Mouse (Mus musculus) hindbrain, embryonic 13.5 days (tissue): ENCODE measurements around the gene Nckap5. TPM values are rescaled to one million over a fixed set of nuclear protein-coding genes. Genes with fewer than 3 reads are reported as not detected.

Source experiments
- ATAC-seq: fragments of 200-750 bp; cut with Nextera tagmentation; 2 replicates; pipeline ENCODE4 v1.8.0; 2017; ENCODE audit warnings: moderate TSS enrichment; ENCODE audit not compliant: low FRiP score
- H3K27ac ChIP-seq: fragments of 300-500 bp; sonication (generic); 2 replicates; pipeline ENCODE4 v1.5.1; 2015; ENCODE audit warnings: inconsistent platforms, mild to moderate bottlenecking, moderate library complexity
- H3K27me3 ChIP-seq: fragments of 300-500 bp; sonication (generic); 2 replicates; pipeline ENCODE4 v1.6.1; 2015; ENCODE audit warnings: mild to moderate bottlenecking, inconsistent platforms
- H3K36me3 ChIP-seq: fragments of 300-500 bp; sonication (generic); 2 replicates; pipeline ENCODE4 v1.6.1; 2015; ENCODE audit warnings: mild to moderate bottlenecking, inconsistent platforms
- H3K4me1 ChIP-seq: fragments of 300-500 bp; sonication (generic); replicated peaks from 2 replicates; pipeline ENCODE4 v1.6.1; 2015; ENCODE audit warnings: inconsistent platforms
- H3K4me2 ChIP-seq: fragments of 300-500 bp; sonication (generic); 2 replicates; pipeline ENCODE4 v1.6.1; 2015; ENCODE audit warnings: inconsistent platforms, mild to moderate bottlenecking, moderate library complexity
- H3K4me3 ChIP-seq: fragments of 300-500 bp; sonication (generic); 2 replicates; pipeline ENCODE4 v1.5.1; 2015; ENCODE audit warnings: mild to moderate bottlenecking, inconsistent platforms
- H3K9ac ChIP-seq: fragments of 300-500 bp; sonication (generic); 2 replicates; pipeline ENCODE4 v1.6.1; 2015; ENCODE audit warnings: mild to moderate bottlenecking, inconsistent platforms
- H3K9me3 ChIP-seq: fragments of 300-500 bp; sonication (generic); 2 replicates; pipeline ENCODE4 v1.6.1; 2016; ENCODE audit warnings: inconsistent platforms
- WGBS: fragments of 180-500 bp; shearing (Covaris S2); methylation state at CpG from one replicate; pipeline ENCODE4 v1.1.7; 2015; 5-methylcytosine and 5-hydroxymethylcytosine counted together
- polyA plus RNA-seq: library from polyadenylated mRNA; unstranded; fragments of >200 nt; fragmentation: Nextera tagmentation; extraction: Ambion mirVana; gene quantifications from 2 replicates; pipeline ENCODE4 v1.2.1, GENCODE M21; 2015

Nckap5 gene
- 16.1 and 18.6 TPM in 2 replicates for polyA plus RNA-seq

DNA sequence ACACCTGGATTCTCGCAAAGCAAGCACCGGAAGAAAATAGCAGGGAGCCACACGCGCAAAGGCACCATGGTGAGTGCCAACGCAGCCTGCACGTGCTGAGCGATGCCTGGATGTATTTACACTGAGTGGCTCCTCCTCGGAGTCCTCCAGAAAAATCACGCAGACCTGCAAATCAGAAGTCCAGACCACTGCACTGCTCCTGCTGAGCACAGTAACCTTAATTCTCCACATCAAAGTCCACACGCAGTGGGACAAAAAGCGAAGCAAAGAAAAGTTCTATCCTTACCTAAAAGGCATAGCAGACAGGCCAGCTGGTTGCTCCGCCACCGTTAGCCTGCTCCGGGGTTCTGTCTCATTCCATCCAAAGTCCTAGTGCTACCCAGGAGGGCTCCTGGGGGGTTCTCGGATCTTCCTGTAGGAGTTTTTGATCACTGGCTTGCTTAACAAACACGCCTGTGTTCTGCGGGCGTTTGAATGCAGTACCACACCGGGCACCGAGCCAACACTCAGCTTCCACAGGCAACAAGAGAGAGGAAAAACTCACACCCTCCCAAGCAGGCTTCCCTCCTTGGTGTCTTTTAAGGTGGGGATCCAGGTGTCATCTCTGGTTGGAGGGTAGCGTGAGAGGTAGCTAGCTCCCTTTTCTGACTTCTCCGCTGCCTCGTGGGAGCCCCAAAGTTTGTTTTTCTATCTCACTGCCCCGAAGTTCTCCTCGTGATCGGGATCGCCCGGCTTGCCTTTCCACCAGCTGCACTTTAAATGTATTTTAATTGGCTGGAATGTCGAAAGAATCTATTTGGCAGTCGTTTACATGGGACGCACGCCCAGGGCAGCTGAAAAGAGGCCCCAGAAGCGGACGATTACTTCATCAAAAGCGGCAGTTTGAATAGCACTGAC is at the start of gene Nckap5:
Gene Nckap5, minus strand, starts transcription at position 769 of the 897 bp plus-strand sequence.
- peaks cover 36% of the 10 kb centered on the region; the same call in 1 of the 2 replicates for H3K27me3 ChIP-seq
- H3K4me2 ChIP-seq, result peak within 1 kb of the TSS; percentile 66
- H3K9me3 ChIP-seq, result no peaks in the 10 kb centered on the region
- WGBS, result 1% methylated on average over 35 of the region's 35 CpGs
- peak within 1 kb of the TSS; percentile 29 for H3K4me3 ChIP-seq
- ATAC-seq, result peak; percentile 86
- peak within 1 kb of the TSS; percentile 77 for H3K27ac ChIP-seq
- H3K36me3 ChIP-seq, result no peaks in the 10 kb centered on the region
- H3K4me1 ChIP-seq, result peaks cover 18% of the 10 kb centered on the region
- peak within 1 kb of the TSS; percentile 59 for H3K9ac ChIP-seq

DNA sequence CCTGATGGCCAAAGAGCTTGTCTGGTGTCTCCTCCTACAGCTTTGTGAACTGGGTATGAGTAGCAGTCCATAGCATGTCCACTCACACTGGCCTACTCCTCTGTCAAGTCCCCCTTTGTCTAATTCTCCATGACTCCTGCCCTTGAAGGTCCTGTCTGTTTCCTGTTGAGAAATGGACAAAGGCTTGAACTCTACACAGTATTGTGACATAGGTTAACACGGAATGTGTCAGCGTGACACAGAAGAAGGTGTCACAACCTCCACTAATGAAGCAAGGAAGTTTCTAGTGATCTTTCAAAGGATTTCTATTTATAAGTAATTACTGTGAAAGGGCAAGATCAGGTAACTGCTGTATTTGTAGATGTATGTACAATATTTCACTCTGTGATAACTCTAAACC is 46.9 kb upstream of the Nckap5 start:
- no peaks in the 10 kb centered on the region for H3K27me3 ChIP-seq
- 96% methylated on average over 2 of the region's 2 CpGs for WGBS
- no peak for ATAC-seq

DNA sequence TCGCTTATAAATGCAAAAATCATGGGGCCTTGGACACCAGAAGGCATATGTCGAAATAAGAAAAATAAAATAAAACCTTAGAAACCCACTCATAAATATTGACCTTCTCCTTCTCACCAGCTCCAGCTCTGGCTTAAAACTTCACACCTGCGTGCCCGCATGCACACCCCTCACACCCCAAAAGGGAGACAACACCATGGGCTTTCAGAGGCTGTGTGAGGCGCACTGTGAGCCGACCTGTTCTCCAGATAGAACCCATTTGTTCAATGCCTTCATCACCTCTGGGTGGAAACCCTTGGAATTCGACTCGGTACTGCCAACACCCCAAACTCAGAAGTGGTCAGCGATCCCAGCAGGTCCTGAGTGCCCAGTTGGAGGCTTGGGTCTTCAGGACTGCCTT is 37.8 kb upstream of the Nckap5 start:
- ATAC-seq, result no peak
- Histone ChIP-seq H3K4me2 (no peak overlapping the region), H3K9me3 (peaks cover 3% of the 10 kb centered on the region; the same call in 1 of the 2 replicates), H3K4me3 (no peak overlapping the region), H3K4me1 (peaks cover 13% of the 10 kb centered on the region), H3K36me3 (no peaks in the 10 kb centered on the region), H3K9ac (no peak overlapping the region), H3K27me3 (no peaks in the 10 kb centered on the region), H3K27ac (no peak overlapping the region)
- WGBS, result 94% methylated on average over 9 of the region's 9 CpGs

More for the DNA sequence above, 46.9 kb upstream of the Nckap5 start:
- Histone ChIP-seq H3K4me2 (no peak overlapping the region), H3K4me3 (no peak overlapping the region), H3K9ac (no peak overlapping the region), H3K36me3 (no peaks in the 10 kb centered on the region), H3K9me3 (peaks cover 3% of the 10 kb centered on the region; the same call in 1 of the 2 replicates), H3K4me1 (no peaks in the 10 kb centered on the region), H3K27ac (no peak overlapping the region)

DNA sequence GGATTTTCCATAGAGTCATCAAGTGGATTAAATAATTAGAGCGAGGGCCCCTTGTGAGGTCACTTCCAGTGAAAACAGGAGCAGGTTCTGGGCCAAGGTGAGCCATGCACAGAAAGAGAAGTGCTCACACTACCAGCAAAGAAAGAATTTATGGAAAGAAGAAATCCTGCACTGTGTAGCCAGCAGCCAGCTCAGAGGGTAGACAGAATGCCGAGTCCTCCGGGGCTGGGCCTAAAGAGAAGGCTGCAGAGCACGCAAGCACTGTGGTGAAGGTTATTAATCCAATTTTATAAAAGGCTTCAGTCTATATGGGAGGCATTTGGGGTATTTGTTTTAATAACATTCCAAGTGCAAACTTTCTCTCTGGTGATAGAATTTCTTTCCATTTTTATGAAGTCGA is 37.3 kb upstream of the Nckap5 start:
- Histone ChIP-seq H3K4me1 (peaks cover 13% of the 10 kb centered on the region), H3K27ac (no peak overlapping the region), H3K4me3 (no peak overlapping the region), H3K27me3 (no peaks in the 10 kb centered on the region), H3K36me3 (no peaks in the 10 kb centered on the region), H3K9ac (no peak overlapping the region), H3K9me3 (peaks cover under 1% of the 10 kb centered on the region; the same call in 1 of the 2 replicates), H3K4me2 (no peak overlapping the region)
- no peak for ATAC-seq
- 88% methylated on average over 5 of the region's 5 CpGs for WGBS

DNA sequence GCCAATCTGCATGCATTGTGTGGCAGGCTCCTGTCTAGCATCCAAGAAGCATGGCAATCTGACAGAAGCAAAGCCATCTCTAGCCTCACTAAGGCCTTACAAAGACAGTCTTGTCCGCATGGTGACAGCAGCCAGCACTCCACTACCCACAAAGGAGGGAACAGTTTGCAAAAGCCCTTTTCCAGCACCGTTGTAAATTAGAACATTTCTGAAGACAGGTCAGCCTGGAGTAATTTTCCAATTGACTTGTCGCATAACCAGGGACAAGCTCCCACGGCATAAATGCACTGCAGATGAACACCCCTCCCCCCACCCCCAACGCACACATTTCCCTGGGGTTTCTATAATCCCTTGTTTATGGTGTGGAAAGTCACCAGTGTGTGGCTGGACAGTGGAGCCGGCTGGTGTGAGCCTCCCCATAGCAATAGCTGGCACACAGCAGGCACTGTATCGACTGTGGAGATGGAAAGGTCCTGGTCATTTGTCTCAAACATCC is 35.0 kb upstream of the Nckap5 start:
- Histone ChIP-seq H3K9ac (0 out of 2 replicates have a peak overlapping the region, but pooled peaks have one; percentile 1), H3K27me3 (no peaks in the 10 kb centered on the region), H3K36me3 (no peaks in the 10 kb centered on the region), H3K4me2 (no peak overlapping the region), H3K4me1 (peaks cover 15% of the 10 kb centered on the region), H3K27ac (peak overlapping the region; percentile 58; the same call in 1 of the 2 replicates), H3K9me3 (no peaks in the 10 kb centered on the region), H3K4me3 (no peak overlapping the region)
- peak; percentile 90 for ATAC-seq
- WGBS, result 5% methylated on average over 7 of the region's 7 CpGs

DNA sequence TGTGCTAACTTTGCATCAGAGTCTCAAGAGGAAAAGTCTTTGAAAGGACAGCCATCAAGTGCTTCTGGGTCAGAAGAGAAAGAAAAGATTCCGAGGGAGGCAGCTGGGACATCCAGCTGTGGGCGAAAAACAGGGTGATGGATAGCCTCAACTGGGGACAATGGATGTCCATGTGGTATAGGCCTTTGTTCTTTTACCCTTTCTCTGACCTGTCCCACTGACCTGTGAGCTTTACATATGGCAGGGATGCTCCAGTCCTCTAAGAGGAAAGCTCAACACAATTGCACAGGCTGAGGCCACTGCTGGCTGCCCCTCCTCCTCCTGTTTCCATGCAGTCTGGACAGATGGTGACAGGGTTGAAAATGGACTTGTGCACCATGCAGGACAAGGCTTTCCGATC is 31.2 kb upstream of the Nckap5 start:
- Histone ChIP-seq H3K4me1 (peaks cover 13% of the 10 kb centered on the region), H3K27me3 (no peaks in the 10 kb centered on the region), H3K9ac (no peak overlapping the region), H3K4me2 (no peak overlapping the region), H3K9me3 (no peaks in the 10 kb centered on the region), H3K36me3 (no peaks in the 10 kb centered on the region), H3K27ac (no peak overlapping the region), H3K4me3 (no peak overlapping the region)
- WGBS, result 27% methylated on average over 3 of the region's 3 CpGs
- ATAC-seq, result no peak

DNA sequence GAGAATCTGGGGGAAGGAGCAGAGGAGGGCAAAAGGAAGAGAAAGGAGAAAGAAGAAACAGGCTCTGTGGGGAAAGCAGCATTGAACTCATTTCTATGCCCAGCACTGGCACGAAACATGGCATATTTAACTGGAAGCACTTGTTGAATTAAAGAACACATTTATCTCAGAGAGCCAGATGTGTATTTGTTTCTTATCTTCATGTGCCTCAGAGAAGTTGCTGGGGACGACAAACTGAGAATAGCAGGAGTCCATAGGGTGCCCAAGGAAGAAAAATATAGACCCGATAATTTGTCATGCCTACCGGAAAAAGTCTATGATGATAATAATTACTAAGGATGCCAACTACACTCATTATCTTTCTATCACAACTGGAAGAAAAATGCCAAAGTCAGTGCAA is 29.9 kb upstream of the Nckap5 start:
- H3K4me3 ChIP-seq, result no peak overlapping the region
- ATAC-seq, result no peak
- H3K9ac ChIP-seq, result no peak overlapping the region
- H3K4me2 ChIP-seq, result no peak overlapping the region
- no peaks in the 10 kb centered on the region for H3K9me3 ChIP-seq
- peaks cover 8% of the 10 kb centered on the region; the same call in 1 of the 2 replicates for H3K4me1 ChIP-seq
- 85% methylated on average over 4 of the region's 4 CpGs for WGBS
- no peak overlapping the region for H3K27ac ChIP-seq
- no peaks in the 10 kb centered on the region for H3K27me3 ChIP-seq
- H3K36me3 ChIP-seq, result no peaks in the 10 kb centered on the region

DNA sequence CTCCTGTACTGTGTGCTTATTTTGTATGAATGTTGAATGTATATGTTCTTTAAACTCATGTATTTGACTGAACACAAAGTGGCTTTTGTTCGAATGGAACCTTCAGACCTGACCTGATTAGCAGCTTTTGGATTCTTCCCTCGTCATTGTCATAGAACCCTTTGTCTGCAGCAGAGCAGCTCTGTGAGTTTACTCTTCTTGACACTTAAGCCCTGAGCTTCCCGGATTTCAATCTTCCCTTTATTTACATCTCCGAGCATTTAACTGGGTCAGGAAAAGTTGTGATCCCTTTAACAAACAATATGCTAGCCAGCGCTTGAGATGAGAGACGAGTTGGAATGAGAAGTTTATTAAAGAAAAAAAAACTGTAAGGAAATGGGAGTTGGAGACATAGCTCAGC is 18.9 kb upstream of the Nckap5 start:
- Histone ChIP-seq H3K4me3 (no peak overlapping the region), H3K36me3 (no peaks in the 10 kb centered on the region), H3K27me3 (no peaks in the 10 kb centered on the region), H3K4me2 (no peak overlapping the region), H3K4me1 (no peaks in the 10 kb centered on the region), H3K9me3 (no peaks in the 10 kb centered on the region), H3K9ac (no peak overlapping the region), H3K27ac (no peak overlapping the region)
- no peak for ATAC-seq
- 51% methylated on average over 6 of the region's 6 CpGs for WGBS

DNA sequence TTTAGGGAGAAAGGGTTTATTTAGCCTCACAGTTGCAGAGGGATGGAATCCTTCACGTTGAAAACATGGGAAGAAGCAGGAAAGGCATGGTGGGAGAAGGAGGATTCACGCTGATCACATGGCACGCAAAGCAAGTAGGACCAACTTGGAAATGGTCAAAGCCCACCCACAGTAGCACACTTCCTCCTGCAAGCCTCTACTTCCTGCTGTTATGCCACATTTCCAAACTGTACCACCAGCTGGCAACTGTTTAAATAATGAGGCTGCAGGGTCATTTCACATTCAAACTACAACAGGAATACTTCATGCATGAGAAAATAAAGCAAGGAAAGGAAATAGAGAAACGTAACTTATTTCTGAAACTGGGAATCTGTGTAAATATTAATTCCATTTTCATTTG is 15.7 kb upstream of the Nckap5 start:
- Histone ChIP-seq H3K4me2 (no peak overlapping the region), H3K9ac (no peak overlapping the region), H3K4me3 (no peak overlapping the region), H3K9me3 (no peaks in the 10 kb centered on the region; the same call in 1 of the 2 replicates), H3K27ac (no peak overlapping the region), H3K36me3 (no peaks in the 10 kb centered on the region), H3K27me3 (no peaks in the 10 kb centered on the region), H3K4me1 (no peaks in the 10 kb centered on the region)
- ATAC-seq, result no peak
- WGBS, result 74% methylated on average over 4 of the region's 4 CpGs

DNA sequence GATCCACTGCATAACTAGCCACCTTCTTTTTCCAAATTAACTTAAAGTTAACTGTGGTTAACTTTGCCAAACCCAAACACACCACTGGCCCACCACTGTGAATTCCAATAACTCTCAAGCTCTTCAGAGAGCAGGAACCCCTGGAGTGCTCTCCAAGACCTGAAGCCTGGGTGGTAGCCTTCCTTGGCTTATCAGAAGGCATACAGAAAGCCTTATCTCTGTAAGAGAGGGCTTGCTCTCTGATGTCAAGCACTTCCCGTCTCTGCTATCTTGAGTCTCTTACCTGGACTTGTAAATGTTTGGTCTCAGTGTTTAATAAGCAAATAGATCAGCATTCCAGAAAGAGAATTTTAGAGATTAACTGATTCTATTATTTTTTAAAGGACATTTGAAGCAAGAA is 2.3 kb upstream of the Nckap5 start:
- H3K27ac ChIP-seq, result no peak overlapping the region
- ATAC-seq, result no peak

DNA sequence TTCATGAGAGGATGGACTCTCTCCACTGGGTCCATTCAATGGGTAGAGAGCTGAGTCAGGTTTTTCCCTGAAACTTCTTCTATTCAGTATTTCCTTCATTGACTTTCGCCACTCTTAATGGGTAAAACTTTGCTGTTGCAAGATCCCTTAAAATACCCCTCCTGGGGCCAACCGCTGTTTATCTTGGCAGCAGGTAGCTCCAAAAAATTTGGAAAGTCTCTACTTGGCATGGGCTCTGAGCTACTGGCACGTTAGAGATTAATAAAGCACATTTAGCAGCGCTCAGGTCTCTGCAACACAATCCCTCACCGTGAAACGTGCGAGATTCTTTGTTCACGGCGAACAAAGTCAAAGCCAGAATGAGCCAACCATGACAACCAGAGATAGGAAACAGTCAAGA is 1.6 kb downstream of the Nckap5 start:
- no peak for ATAC-seq
- Histone ChIP-seq H3K36me3 (no peaks in the 10 kb centered on the region), H3K4me3 (peak overlapping the region; percentile 12), H3K27me3 (peaks cover 36% of the 10 kb centered on the region; the same call in 1 of the 2 replicates), H3K4me1 (peaks cover 18% of the 10 kb centered on the region), H3K9me3 (no peaks in the 10 kb centered on the region), H3K4me2 (peak overlapping the region; percentile 17), H3K9ac (no peak overlapping the region), H3K27ac (no peak overlapping the region)
- WGBS, result 44% methylated on average over 9 of the region's 9 CpGs

More for the DNA sequence above, 2.3 kb upstream of the Nckap5 start:
- H3K27me3 ChIP-seq, result peaks cover 25% of the 10 kb centered on the region; the same call in 1 of the 2 replicates
- H3K4me1 ChIP-seq, result peaks cover 18% of the 10 kb centered on the region
- H3K9me3 ChIP-seq, result no peaks in the 10 kb centered on the region
- no peak overlapping the region for H3K4me3 ChIP-seq
- H3K36me3 ChIP-seq, result no peaks in the 10 kb centered on the region
- H3K4me2 ChIP-seq, result no peak overlapping the region
- no peak overlapping the region for H3K9ac ChIP-seq
- WGBS, result 90% methylated on average over 1 of the region's 1 CpGs

DNA sequence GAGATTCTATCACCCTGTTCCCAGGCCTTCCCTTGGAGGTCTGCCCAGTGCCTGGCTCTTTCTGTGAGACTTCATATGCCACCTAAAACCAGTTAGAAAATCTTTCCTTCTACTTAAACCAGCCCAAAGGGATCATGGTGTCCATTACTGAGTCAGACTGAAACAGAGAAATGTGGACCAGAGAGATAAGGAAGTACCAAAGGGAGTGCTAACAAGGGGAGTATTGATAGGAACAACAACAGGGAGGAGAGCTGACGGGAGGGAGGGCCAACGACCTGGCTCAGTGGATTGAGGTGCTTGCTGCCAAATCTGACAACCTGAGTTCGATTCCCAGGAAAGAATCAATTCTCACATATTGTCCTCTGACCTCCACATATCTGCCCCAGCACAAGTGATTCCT is 5.8 kb downstream of the Nckap5 start:
- no peak overlapping the region for H3K27ac ChIP-seq
- WGBS, result 63% methylated on average over 3 of the region's 3 CpGs
- H3K4me1 ChIP-seq, result peaks cover 5% of the 10 kb centered on the region
- H3K27me3 ChIP-seq, result peaks cover 21% of the 10 kb centered on the region; the same call in 1 of the 2 replicates
- no peak overlapping the region for H3K4me3 ChIP-seq
- H3K9ac ChIP-seq, result no peak overlapping the region
- H3K4me2 ChIP-seq, result no peak overlapping the region
- no peak for ATAC-seq
- no peaks in the 10 kb centered on the region for H3K9me3 ChIP-seq
- H3K36me3 ChIP-seq, result no peaks in the 10 kb centered on the region
